Mouse (Mus musculus): ENCODE measurements at regions not wholly inside any gene's neighbourhood (a gene's known extent, or its start where the extent isn't known, plus 50 kb on each side); places are given as distances from the start of the nearest gene placed in this dataset.
A peak's percentile ranks its signal among the peaks of the same experiment; 100 is the strongest.

GRCm38 (mm10) chr6:98689395-98689794, 346.8 kb upstream of the Gm765 start:
- no peak for TF ChIP-seq GATA4 (IDR thresholded peaks at IDR 0.05; ENCODE audit: insufficient replicate concordance, low read length)

GRCm38 (mm10) chr6:98688624-98689023, 346.1 kb upstream of the Gm765 start:
- no peak for TF ChIP-seq GATA4 (IDR thresholded peaks at IDR 0.05; ENCODE audit: insufficient replicate concordance, low read length)

- no peak for TF ChIP-seq GATA4 (IDR thresholded peaks at IDR 0.05; ENCODE audit: insufficient replicate concordance, low read length)
Observed at GRCm38 (mm10) chr6:98666388-98666989, 323.9 kb upstream of the Gm765 start.

GRCm38 (mm10) chr6:98651827-98652226, 309.3 kb upstream of the Gm765 start:
- TF ChIP-seq GATA4 (IDR thresholded peaks at IDR 0.05; ENCODE audit: insufficient replicate concordance, low read length): no peak

- no peak for TF ChIP-seq GATA4 (IDR thresholded peaks at IDR 0.05; ENCODE audit: insufficient replicate concordance, low read length)
Observed at GRCm38 (mm10) chr6:98651315-98651714, 308.8 kb upstream of the Gm765 start.

GRCm38 (mm10) chr6:98640316-98640715, 297.8 kb upstream of the Gm765 start:
- TF ChIP-seq GATA4 (IDR thresholded peaks at IDR 0.05; ENCODE audit: insufficient replicate concordance, low read length): no peak

GRCm38 (mm10) chr6:98635816-98636215, 293.3 kb upstream of the Gm765 start:
- no peak for TF ChIP-seq GATA4 (IDR thresholded peaks at IDR 0.05; ENCODE audit: insufficient replicate concordance, low read length)

- no peak for TF ChIP-seq GATA4 (IDR thresholded peaks at IDR 0.05; ENCODE audit: insufficient replicate concordance, low read length)
Observed at GRCm38 (mm10) chr6:98632278-98633063, 289.9 kb upstream of the Gm765 start.

GRCm38 (mm10) chr6:98631269-98631668, 288.7 kb upstream of the Gm765 start:
- no peak for TF ChIP-seq GATA4 (IDR thresholded peaks at IDR 0.05; ENCODE audit: insufficient replicate concordance, low read length)

GRCm38 (mm10) chr6:98629646-98630045, 287.1 kb upstream of the Gm765 start:
- no peak for TF ChIP-seq GATA4 (IDR thresholded peaks at IDR 0.05; ENCODE audit: insufficient replicate concordance, low read length)

GRCm38 (mm10) chr6:98626435-98626834, 283.9 kb upstream of the Gm765 start:
- TF ChIP-seq GATA4 (IDR thresholded peaks at IDR 0.05; ENCODE audit: insufficient replicate concordance, low read length): no peak

- TF ChIP-seq GATA4 (IDR thresholded peaks at IDR 0.05; ENCODE audit: insufficient replicate concordance, low read length): no peak
Observed at GRCm38 (mm10) chr6:98620886-98621285, 278.3 kb upstream of the Gm765 start.

- no peak for TF ChIP-seq GATA4 (IDR thresholded peaks at IDR 0.05; ENCODE audit: insufficient replicate concordance, low read length)
Observed at GRCm38 (mm10) chr6:98613030-98613429, 270.5 kb upstream of the Gm765 start.

GRCm38 (mm10) chr6:98609133-98609532, 266.6 kb upstream of the Gm765 start:
- no peak for TF ChIP-seq GATA4 (IDR thresholded peaks at IDR 0.05; ENCODE audit: insufficient replicate concordance, low read length)

GRCm38 (mm10) chr6:98606680-98607079, 264.1 kb upstream of the Gm765 start:
- TF ChIP-seq GATA4 (IDR thresholded peaks at IDR 0.05; ENCODE audit: insufficient replicate concordance, low read length): no peak

GRCm38 (mm10) chr6:98597612-98598011, 255.1 kb upstream of the Gm765 start:
- TF ChIP-seq GATA4 (IDR thresholded peaks at IDR 0.05; ENCODE audit: insufficient replicate concordance, low read length): no peak

GRCm38 (mm10) chr6:98590989-98591388, 248.4 kb upstream of the Gm765 start:
- TF ChIP-seq GATA4 (IDR thresholded peaks at IDR 0.05; ENCODE audit: insufficient replicate concordance, low read length): peak; percentile 67; the same call in 1 of the 2 replicates

Measured in liver, adult (tissue).